Mouse (Mus musculus) liver, embryonic 14.5 days (tissue): ENCODE measurements around the gene Isoc2a.

ENCODE experiments used
- CTCF ChIP-seq: IDR thresholded peaks from 2 replicates; pipeline ENCODE4 v1.5.1; 2016; ENCODE audit warnings: antibody characterized with exemption, low read depth, control low read depth
- EP300 ChIP-seq: IDR thresholded peaks from 2 replicates; pipeline ENCODE4 v1.6.1; 2016; ENCODE audit warnings: antibody characterized with exemption, low read depth

DNA sequence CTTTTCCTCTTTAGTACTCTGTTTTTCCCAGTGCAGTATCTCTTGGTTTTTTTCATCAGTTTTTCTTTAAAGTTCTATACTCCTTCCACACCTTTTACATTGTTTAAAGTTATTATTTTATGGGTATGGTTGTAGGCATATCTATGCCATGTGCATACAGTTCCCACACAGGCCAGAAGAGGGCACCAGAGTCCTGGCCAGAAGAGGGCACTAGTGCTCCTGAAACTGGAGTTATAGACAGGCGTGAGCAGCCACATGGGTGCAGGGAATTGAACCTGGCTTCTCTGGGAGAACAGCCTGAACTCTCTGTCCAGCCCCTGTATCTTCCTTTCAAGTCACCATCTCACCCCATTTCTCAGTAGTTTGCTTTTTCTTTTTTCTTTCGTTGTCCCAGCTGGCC is 61.5 kb downstream of the Isoc2a start:
- TF ChIP-seq CTCF (peak; percentile 96), EP300 (no peak)
